Mouse (Mus musculus) hematopoietic stem cell, adult 5-6 weeks (primary cell): Measurements from ENCODE around the gene Dclre1c. TPM values are rescaled to one million over a fixed set of nuclear protein-coding genes. Genes with fewer than 3 reads are reported as not detected.

Experiments
- ATAC-seq, 2 experiments: fragments of 125-278 bp in 1 of 2; replicated peaks in 1 of 2; 2 replicates each; pipeline ENCODE4 v1.8.0; 2016 to 2017; ENCODE audit warnings: inconsistent platforms in 2 of 2, mild to moderate bottlenecking in 2 of 2, moderate number of reproducible peaks in 2 of 2, low read depth in 1 of 2, moderate TSS enrichment in 1 of 2; ENCODE audit not compliant: low FRiP score in 2 of 2, poor library complexity in 2 of 2, severe bottlenecking in 2 of 2, insufficient read depth in 1 of 2, low TSS enrichment in 1 of 2
- total RNA-seq: library from RNA; stranded (forward); fragments of 172-1452, 232-1000 nt; gene quantifications from 2 replicates; pipeline ENCODE4 v1.2.3, GENCODE M21; 2017

Gene Dclre1c
- total RNA-seq, 1 experiment from 2014 or later: 27.2 TPM

DNA sequence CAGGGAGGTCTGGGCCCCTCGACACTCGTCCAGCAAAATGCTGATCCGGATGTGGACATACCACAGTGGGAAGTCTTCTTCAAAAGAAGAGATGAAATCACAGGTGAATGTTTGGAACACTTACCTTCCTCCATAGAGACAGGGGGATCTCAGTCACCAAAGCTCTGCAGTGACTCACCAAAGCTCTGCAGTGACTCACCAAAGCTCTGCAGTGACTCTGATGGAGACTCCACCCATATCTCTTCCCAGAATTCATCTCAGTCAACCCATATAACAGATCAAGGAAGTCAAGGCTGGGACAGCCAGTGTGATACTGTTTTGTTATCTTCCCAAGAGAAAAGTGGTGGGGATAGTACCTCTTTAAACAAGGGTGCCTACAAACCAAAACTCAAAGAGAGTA is 29.2 kb downstream of the Dclre1c start:
- no peak for ATAC-seq

DNA sequence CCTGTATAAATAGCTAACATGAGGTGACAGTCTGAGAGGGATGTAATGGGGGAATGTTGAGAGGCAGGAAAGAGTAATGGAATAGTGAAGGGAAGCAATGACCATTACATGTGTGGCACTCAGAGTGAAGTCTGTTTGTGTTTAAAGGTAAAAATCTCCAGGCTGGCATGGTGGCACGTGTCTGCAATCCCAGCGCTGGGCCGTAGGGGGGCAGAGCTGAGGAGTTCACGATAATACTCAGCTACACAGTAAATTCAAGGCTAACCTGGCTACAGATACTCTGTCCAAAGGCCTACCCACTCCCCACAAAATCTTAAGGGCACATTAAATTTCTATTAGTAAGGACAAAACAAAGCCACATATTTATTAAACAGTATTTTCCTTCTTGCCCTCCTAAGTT is 32.7 kb downstream of the Dclre1c start:
- ATAC-seq: 0 out of 4 replicates have a peak, but pooled peaks of 1 of the 2 experiments have one; percentile 53

DNA sequence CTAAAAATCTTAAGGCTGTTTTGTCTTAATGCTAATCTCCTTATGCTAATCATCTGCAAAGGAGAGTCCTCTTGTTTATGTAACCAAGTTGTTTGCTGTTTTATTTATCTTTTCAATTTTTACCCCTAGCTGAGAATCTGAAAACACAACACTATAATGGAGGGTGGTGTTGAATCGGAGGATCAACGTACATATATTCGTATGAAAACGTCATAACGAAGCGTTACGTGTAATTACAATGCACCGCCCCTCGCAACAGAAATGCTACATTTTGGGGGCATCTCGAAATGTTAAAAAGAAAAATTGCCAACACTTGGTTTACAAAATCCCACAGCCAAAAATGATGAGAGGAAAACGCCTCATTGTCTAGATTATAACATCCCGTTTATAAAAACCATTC is 50.0 kb downstream of the Dclre1c start:
- no peak for ATAC-seq

DNA sequence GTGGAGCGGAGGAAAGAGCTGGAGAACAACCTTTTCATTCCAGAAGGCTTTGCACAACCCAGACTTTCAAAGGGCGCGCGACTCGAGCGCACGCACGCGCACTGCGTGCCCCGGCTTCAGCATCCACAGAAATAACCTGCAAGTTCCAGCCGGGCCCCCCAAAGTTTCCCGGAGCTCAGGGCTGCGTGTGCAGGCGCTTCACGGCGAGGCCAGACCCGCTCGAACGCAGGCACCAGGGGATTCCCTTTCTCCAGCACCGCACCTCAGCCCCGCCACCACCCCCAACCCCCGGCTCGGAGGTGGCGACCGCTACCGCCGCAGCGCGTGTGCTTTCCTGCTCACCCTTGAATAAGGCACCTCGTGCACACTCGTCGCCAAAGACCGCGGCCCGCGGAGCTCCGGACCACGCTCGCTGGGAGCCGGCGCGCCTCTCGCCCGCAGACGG is 50.5 kb downstream of the Dclre1c start:
- ATAC-seq: peak in 1 of 2 experiments; percentile 18; a peak in 3 of 4 replicates

DNA sequence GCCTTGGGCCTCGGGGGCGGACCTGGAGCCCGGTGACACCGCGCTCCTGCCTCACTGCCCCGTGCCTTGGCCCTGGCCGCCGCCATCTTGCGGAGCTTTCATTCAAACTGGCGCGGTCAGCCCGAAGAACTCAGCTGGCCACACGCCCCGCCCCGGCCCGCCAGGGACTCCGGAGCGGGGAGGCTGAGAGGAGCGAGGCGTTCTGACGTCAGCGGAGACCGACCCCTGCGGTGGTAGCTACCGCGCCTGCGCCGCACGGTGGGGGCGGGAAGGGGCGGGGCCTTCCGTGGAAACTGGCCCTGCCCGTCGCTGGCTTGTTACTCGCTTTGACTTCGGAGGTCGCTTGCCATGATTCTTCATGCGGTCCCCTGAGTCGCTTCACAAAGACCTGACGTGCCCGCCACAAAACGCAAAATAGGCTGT is 50.9 kb downstream of the Dclre1c start, which contains the start of gene Suv39h2:
Gene Suv39h2 (minus strand): TSS at position 171 of the 423 bp plus-strand sequence.
- peak; percentile 93 to 94 for ATAC-seq

DNA sequence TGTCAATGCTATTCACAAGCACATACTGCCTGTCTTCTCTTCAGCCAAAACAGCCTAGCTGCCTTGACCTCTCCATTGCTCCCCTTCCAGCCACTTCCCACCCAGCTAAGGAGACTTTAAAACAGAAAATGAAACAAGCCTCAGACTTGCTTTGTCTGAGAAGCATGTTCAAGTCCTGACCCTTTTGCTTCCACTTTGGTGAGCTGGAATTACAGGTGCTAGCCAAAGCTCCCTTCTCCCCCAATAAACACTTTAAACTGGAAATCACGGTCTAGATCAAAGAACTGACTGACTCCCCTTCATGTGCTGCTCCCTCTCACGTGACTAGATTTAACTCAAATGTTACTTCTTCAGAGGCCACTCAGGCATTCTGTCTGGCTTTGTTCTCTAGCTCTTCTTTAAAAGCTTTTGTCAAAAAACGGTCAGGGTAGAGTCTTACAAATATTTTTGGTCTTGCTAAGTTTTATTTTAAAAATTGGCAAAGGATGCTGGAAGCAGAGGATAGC is 51.9 kb downstream of the Dclre1c start:
- no peak for ATAC-seq

DNA sequence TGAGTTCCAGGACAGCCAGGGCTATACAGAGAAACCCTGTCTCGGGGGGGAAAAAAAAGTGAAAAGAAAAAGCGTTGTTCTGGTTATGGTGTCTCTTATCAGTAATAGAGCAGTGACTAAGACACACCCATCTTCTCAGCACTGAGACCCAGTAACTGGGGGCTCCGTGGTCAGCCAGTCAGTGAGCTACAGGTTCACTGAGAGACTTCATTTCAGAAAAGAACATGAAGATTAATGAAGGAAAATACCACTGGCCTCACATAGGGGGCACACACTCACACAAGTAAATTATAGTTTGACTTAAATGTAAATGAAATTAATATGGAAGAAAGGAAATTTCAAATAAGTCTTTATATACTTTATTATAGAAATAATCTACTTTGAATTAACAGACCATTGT is 56.3 kb downstream of the Dclre1c start:
- peak in 1 of 2 experiments; percentile 36; a peak in 1 of 4 replicates for ATAC-seq

DNA sequence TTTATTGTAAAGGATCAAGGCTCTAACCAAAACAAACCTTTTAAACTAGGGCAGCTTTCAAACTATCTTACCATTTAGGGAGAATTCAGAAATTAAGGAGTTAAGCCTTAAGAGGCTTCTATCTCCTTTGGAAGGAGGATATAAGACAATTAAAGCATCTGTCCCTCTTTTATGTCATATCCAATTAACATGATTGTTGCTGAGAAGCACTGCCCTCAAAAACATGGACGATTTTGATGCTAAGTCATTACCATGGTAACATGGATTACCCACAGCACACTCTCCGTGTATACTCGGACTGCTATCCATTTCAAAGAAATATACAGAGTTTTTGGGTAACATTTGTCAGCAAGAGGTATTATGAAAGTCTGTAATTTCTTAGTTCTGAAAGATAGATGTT is 65.9 kb downstream of the Dclre1c start:
- ATAC-seq: no peak

DNA sequence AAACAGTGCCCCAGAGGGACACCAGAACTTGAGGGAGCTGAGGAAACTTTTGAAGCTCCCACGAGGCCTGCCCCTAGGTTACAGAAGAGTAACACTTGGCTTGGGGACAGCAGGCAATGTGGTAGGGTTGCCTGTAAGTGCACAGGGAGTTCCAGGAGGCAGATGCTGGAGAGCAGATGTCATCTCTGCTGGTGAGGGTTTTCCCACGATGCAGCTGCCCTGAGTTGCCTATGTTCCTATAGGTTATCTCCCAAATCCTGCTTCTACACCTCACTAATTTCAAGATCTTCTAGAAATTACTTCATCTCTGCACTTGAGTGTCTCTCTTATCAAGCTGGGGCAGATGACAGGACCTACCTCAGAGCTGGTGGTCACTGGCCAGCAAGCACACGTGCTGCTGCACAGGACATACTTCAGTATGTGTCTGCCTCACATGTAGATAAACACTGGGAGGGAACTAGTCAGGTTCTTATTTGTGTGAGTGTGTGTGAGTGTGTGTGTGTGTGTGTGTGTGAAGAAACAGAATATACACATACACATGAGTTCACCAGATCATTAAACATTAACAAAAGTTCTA is 70.0 kb downstream of the Dclre1c start:
- no peak for ATAC-seq

DNA sequence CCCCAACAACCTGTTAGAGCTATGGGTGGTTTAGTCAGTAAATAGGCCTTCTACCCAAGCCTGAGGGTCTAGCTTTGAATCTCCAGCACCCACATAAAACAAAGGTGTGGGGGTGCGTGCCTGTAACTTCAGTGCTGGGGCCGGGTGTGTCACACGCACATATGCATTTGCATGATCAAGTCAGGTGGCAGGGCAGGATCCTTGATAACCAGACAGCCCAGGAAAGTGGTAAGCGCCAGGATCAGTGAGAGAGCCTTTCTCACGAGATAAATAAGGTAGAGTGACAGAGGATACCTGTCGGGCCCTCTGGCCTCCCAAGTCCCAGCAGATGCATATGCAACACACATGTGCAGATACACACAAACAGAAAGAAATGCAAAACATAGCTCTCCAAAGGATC is 75.6 kb downstream of the Dclre1c start:
- ATAC-seq: no peak

DNA sequence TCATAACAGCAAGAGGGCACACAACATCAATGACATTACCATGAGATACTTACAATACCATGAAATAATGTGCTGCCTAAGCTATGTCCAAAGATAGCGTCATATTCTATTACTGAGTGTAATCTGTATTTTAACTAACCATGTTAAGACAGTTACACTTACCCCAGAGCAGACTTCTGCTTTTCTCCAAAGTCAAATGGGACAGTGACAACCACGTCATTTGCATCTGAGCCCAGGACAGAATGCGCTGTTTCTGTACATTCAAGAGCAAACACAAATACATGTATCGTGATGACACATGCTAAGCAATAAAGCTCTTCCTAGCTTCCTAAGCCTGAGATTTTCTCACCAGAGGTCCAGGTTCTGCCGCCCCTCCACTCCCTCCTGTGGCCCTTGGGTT is 77.0 kb downstream of the Dclre1c start:
- ATAC-seq: 0 out of 4 replicates have a peak, but pooled peaks of 1 of the 2 experiments have one; percentile 27

DNA sequence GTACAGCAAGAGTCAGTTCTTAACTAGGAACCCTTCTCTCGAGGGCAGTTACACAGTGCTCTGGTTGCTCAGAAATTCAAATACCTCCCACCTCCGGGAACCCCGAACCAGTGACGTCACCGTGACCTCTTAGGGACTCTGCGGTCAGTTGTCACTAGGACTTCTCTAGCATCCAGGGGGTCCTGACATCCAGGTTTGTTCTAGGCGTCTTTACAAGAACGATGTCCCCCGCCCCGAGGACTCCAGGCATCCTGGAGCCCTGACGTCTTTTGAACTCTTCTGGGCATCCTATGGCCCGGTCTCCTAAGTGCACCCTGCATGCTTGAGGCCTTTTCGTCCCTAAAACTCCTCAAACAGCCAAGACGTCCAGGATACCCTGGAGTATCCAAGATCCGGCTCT is 88.1 kb downstream of the Dclre1c start:
- peak; percentile 1 to 20; a peak in 2 of 4 replicates for ATAC-seq

DNA sequence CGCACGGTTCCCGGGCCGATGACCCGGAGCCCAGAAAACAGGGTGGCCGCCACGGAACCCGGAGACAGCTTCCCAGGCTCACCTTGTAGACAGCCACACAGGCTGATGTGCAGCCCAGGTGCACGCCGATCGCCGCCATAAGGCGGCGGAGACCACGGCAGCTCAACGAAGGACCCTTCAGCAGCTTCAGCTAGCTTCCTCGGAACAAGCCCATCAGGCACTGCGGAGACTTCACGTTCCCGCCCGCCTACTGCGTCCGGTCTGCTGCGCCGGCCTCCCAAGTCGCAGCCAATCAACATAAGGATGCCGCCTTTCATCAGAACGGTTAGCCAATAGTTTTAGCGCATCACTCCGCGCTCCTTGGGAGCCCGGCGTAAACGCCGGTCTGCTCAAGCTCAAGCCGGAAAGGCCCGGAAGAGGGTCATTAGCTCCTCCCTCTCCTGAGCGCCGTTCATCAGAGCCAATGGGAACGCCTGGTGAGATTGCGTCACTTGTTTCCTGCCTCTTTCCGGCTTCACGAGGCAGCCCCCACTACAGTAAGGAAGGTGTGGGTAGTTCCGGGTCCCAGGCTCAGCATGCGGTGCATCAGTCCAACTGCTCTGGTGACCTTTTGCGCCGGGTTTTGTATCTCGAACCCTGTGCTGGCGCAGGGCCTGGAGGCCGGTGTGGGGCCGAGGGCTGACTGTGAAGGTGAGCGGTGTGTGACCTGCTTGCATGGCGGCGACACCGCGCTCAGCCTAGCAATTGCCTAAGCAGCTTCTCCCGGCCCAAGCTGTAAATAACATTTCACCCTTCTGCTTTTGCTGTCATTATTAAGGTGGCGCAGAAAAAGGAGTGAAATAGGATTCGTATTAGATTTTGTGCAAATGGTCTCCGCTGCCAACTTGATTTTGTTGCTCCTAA is 88.9 kb downstream of the Dclre1c start, which contains the start of the genes Gm45902, Hspa14 and Cdnf:
Gene Gm45902 (minus strand): TSS at position 239 of the 903 bp plus-strand sequence.
Gene Hspa14 (minus strand): TSS at position 263 of the 903 bp plus-strand sequence.
Gene Cdnf (plus strand): TSS at position 479 of the 903 bp plus-strand sequence.
- ATAC-seq: peak; percentile 97 to 98

Other genes with a start within 250 kb of the Dclre1c start
- gene Nmt2, start 139.9 kb upstream of the Dclre1c start, total RNA-seq: 40.7 and 51.9 TPM in 2 replicates
- gene Rpp38, start 91.5 kb upstream of the Dclre1c start, total RNA-seq: 10.3 and 14.8 TPM in 2 replicates
- not detected in 2 replicates for gene Acbd7, start 88.0 kb upstream of the Dclre1c start, total RNA-seq
- gene Olah, start 26.9 kb upstream of the Dclre1c start, total RNA-seq: not detected in 2 replicates
- gene Meig1, start 1.5 kb upstream of the Dclre1c start, total RNA-seq: not detected in 2 replicates
- gene Suv39h2, start 50.9 kb downstream of the Dclre1c start, total RNA-seq: 10.9 and 20.8 TPM in 2 replicates
- gene Gm45902, start 88.7 kb downstream of the Dclre1c start, total RNA-seq: 13.8 and 23.2 TPM in 2 replicates
- 130 and 160 TPM in 2 replicates for gene Hspa14, start 88.7 kb downstream of the Dclre1c start, total RNA-seq
- gene Cdnf, start 88.9 kb downstream of the Dclre1c start, total RNA-seq: 1.1 and 3.7 TPM in 2 replicates
- 624 and 986 TPM in 2 replicates for gene Fam107b, start 146.4 kb downstream of the Dclre1c start, total RNA-seq